13 mouse cellular contexts compared by ENCODE assay signal in the genomic region with DNA sequence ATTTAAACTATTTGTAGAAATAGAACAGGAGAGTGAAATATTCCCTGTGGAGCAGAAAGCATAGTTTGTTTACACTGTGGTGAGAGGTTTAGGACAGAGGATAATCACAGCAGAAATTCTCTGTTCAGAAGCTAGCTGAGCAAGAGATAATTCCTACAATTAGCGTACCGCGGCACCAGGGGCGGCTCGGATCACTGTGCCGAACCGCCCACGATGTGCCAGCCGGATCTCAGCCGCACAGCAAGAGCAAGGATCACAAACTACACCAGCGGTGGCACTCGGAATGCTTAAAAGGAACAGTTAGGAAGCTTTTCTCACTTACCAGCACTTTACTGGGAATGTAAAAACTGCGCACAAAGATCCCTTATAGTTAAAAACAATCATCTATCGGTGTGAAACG. TPM values are rescaled to one million over a fixed set of nuclear protein-coding genes. Genes with fewer than 3 reads are reported as not detected.
A peak's percentile ranks its signal among the peaks of the same experiment; 100 is the strongest.
DNase-seq lines count a peak whose midpoint lies in the region; ATAC-seq and TF ChIP-seq lines count a peak whose summit lies in the region.
"Had no signal": no experiment of that assay in that cellular context is flagged by ENCODE, and none has a peak within 500 bp of the region (broad histone marks: within the 10 kb centered on the region; RNA-seq: fewer than 3 reads in every experiment).

No protein-coding gene starts in this region.

- no peaks in the 10 kb centered on the region for H3K36me3 ChIP-seq in heart, embryonic 14.5 days (ENCODE audit: control insufficient read depth, insufficient read depth, low read length)
- H3K36me3 ChIP-seq in hindbrain, embryonic 11.5 days (ENCODE audit: control insufficient read depth, insufficient read depth, low read length) = no peaks in the 10 kb centered on the region

- TF ChIP-seq CTCF in layer of hippocampus, adult 2 months (conservative IDR thresholded peaks at IDR 0.05) = peak; percentile 15; the same call in 1 of the 2 replicates

- no peak overlapping the region for H3K4me3 ChIP-seq in heart, embryonic 14.5 days (ENCODE audit: control insufficient read depth in 1 of 2, insufficient read depth in 1 of 2, low read depth in 1 of 2, low read length in 2 of 2)
- H3K4me3 ChIP-seq in layer of hippocampus, adult 2 months = no peak overlapping the region
- no peak overlapping the region for H3K4me3 ChIP-seq in hindbrain, embryonic 11.5 days (ENCODE audit: low read depth, low read length)
- H3K4me3 ChIP-seq: erythroblast, embryonic 14.5 days had no signal

- no peak overlapping the region for H3K27ac ChIP-seq in heart, embryonic 14.5 days (replicated peaks in 1 of 2; ENCODE audit: control insufficient read depth in 1 of 2, insufficient read depth in 1 of 2, low read depth in 2 of 2, low read length in 2 of 2)
- no peak overlapping the region for H3K27ac ChIP-seq in layer of hippocampus, adult 2 months
- H3K27ac ChIP-seq in hindbrain, embryonic 11.5 days (ENCODE audit: low read depth, low read length) = no peak overlapping the region

- H3K9ac ChIP-seq in heart, embryonic 14.5 days (ENCODE audit: low read length) = no peak overlapping the region
- H3K9ac ChIP-seq in hindbrain, embryonic 11.5 days (ENCODE audit: low read depth, low read length) = no peak overlapping the region

- H3K27me3 ChIP-seq in heart, embryonic 14.5 days (ENCODE audit: control insufficient read depth, insufficient read depth, low read length) = no peaks in the 10 kb centered on the region
- H3K27me3 ChIP-seq in hindbrain, embryonic 11.5 days (ENCODE audit: control insufficient read depth, insufficient read depth, low read length) = no peaks in the 10 kb centered on the region
- H3K27me3 ChIP-seq: CH12.LX had no signal

- H3K4me2 ChIP-seq in heart, embryonic 14.5 days (ENCODE audit: low read length) = 0 out of 2 replicates have a peak overlapping the region, but pooled peaks have one; percentile 5
- no peak overlapping the region for H3K4me2 ChIP-seq in hindbrain, embryonic 11.5 days (replicated peaks; ENCODE audit: low read depth, low read length)

- ATAC-seq in heart, embryonic 14.5 days (ENCODE audit: insufficient number of reproducible peaks, insufficient read depth, low FRiP score, low read depth) = no peak
- no peak for ATAC-seq in hindbrain, embryonic 11.5 days (ENCODE audit: low FRiP score)

- WGBS in heart, embryonic 14.5 days = 52% methylated on average over 15 of the region's 15 CpGs
- WGBS in hindbrain, embryonic 11.5 days = 56% methylated on average over 15 of the region's 15 CpGs

- intact Hi-C loops in heart, postnatal 36 days (cut with DNase I) = no loop called here

- no peaks in the 10 kb centered on the region for H3K4me1 ChIP-seq in heart, embryonic 14.5 days (ENCODE audit: control insufficient read depth in 2 of 2, insufficient read depth in 2 of 2, low read length in 2 of 2)
- H3K4me1 ChIP-seq in hindbrain, embryonic 11.5 days (replicated peaks; ENCODE audit: control insufficient read depth, insufficient read depth, low read length) = no peaks in the 10 kb centered on the region

- DNase-seq in heart, postnatal 36 days = no peak
- DNase-seq in retina, embryonic 14.5 days (ENCODE audit: low spot score) = peak; percentile 15
- no peak for DNase-seq in retina, postnatal 1 day
- peak; percentile 3 to 32 for DNase-seq in layer of hippocampus, adult 2 months (ENCODE audit: low spot score in 2 of 2)
- peak; percentile 31 to 47 for DNase-seq in right cerebral cortex, postnatal 10 days (ENCODE audit: low spot score in 2 of 2)
- no peak for DNase-seq in adipocyte (ENCODE audit: low spot score)
- no peak for DNase-seq in hindbrain, embryonic 11.5 days (ENCODE audit: low spot score)
- DNase-seq: cerebellum, adult 11 months; heart, adult 18-20 months; kidney, postnatal 10 days had no signal

- H3K9me3 ChIP-seq in heart, embryonic 14.5 days (ENCODE audit: control insufficient read depth, low read length) = no peaks in the 10 kb centered on the region
- no peaks in the 10 kb centered on the region for H3K9me3 ChIP-seq in hindbrain, embryonic 11.5 days (ENCODE audit: control insufficient read depth, low read length)

RNA-seq across cellular contexts. Expression of gene Lrba, which starts 28.5 kb away (rescaled TPM):
- polyA plus RNA-seq in heart, embryonic 14.5 days (2014; fragmentation: Nextera tagmentation; extraction: Ambion mirVana) = 3.8 and 4.2 TPM in 2 replicates
- 10 to 100 TPM; 23.7 to 24.0 TPM for total RNA-seq in heart, postnatal 36 days (2021)
- total RNA-seq in layer of hippocampus, adult 2 months (2021) = 10 to 100 TPM; 28.8 to 32.7 TPM
- 6.6 and 11.2 TPM in 2 replicates for polyA plus RNA-seq in hindbrain, embryonic 11.5 days (2014; fragmentation: Nextera tagmentation; extraction: Ambion mirVana)

RNA-seq across cellular contexts. Expression of gene Rps3a1, which starts 53.5 kb away (rescaled TPM):
- 819 and 883 TPM in 2 replicates for polyA plus RNA-seq in heart, embryonic 14.5 days (2014; fragmentation: Nextera tagmentation; extraction: Ambion mirVana)
- total RNA-seq in heart, postnatal 36 days (2021) = 100 to 1,000 TPM; 469 to 491 TPM
- total RNA-seq in layer of hippocampus, adult 2 months (2021) = 100 to 1,000 TPM; 399 to 429 TPM
- polyA plus RNA-seq in hindbrain, embryonic 11.5 days (2014; fragmentation: Nextera tagmentation; extraction: Ambion mirVana) = 1,106 and 1,117 TPM in 2 replicates

Comparison
In these comparisons a context has a peak if more than half of its experiments do, and no peak if none do; other contexts are left out.
1. DNase-seq: peak in retina, embryonic 14.5 days (single experiment), layer of hippocampus, adult 2 months (2 of 2) and right cerebral cortex, postnatal 10 days (2 of 2); none in heart, postnatal 36 days (0 of 2), retina, postnatal 1 day (single experiment), adipocyte (single experiment) and hindbrain, embryonic 11.5 days (single experiment).